Mouse (Mus musculus) embryonic facial prominence, embryonic 14.5 days (tissue): ENCODE data around the gene Zdhhc17. TPM values are rescaled to one million over a fixed set of nuclear protein-coding genes. Genes with fewer than 3 reads are reported as not detected.

Experiments
- ATAC-seq: fragments of 200-750 bp; cut with Nextera tagmentation; 2 replicates; pipeline ENCODE4 v1.8.0; 2017; ENCODE audit warnings: low read depth, moderate number of reproducible peaks, moderate TSS enrichment
- DNase-seq: peaks from one replicate; pipeline ENCODE4 v3.0.0-alpha.2; 2015; ENCODE audit warnings: low spot score
- H3K27ac ChIP-seq: fragments of 300-500 bp; sonication (generic); replicated peaks from 2 replicates; pipeline ENCODE4 v1.5.1; 2014; ENCODE audit warnings: low read depth, mild to moderate bottlenecking, low read length, moderate library complexity
- H3K27me3 ChIP-seq: fragments of 300-500 bp; sonication (generic); replicated peaks from 2 replicates; pipeline ENCODE4 v1.6.1; 2014; ENCODE audit warnings: low read length; ENCODE audit not compliant: control insufficient read depth, insufficient read depth
- H3K36me3 ChIP-seq: fragments of 300-500 bp; sonication (generic); 2 replicates; pipeline ENCODE4 v1.6.1; 2014; ENCODE audit warnings: low read length, mixed read lengths; ENCODE audit not compliant: control insufficient read depth, insufficient read depth
- H3K4me1 ChIP-seq: fragments of 300-500 bp; sonication (generic); 2 replicates; pipeline ENCODE4 v1.6.1; 2014; ENCODE audit warnings: antibody characterized with exemption, low read length; ENCODE audit not compliant: control insufficient read depth, insufficient read depth
- H3K4me2 ChIP-seq: fragments of 300-500 bp; sonication (generic); 2 replicates; pipeline ENCODE4 v1.6.1; 2014; ENCODE audit warnings: low read depth, mild to moderate bottlenecking, low read length, moderate library complexity, mixed read lengths
- H3K4me3 ChIP-seq: fragments of 300-500 bp; sonication (generic); 2 replicates; pipeline ENCODE4 v1.5.1; 2014; ENCODE audit warnings: low read depth, mild to moderate bottlenecking, low read length
- H3K9ac ChIP-seq: fragments of 300-500 bp; sonication (generic); 2 replicates; pipeline ENCODE4 v1.6.1; 2014; ENCODE audit warnings: low read depth, mild to moderate bottlenecking, low read length, moderate library complexity, mixed read lengths
- H3K9me3 ChIP-seq: fragments of 300-500 bp; sonication (generic); 2 replicates; pipeline ENCODE4 v1.6.1; 2016; ENCODE audit warnings: low read length; ENCODE audit not compliant: control insufficient read depth
- WGBS: fragments of 180-500 bp; shearing (Covaris S2); extraction: QIAGEN DNeasy Blood & Tissue Kit; methylation state at CpG from one replicate; pipeline ENCODE4 v1.1.7; 2014; 5-methylcytosine and 5-hydroxymethylcytosine counted together
- polyA plus RNA-seq: library from polyadenylated mRNA; unstranded; fragments of >200 nt; fragmentation: Nextera tagmentation; extraction: Ambion mirVana; gene quantifications from 2 replicates; pipeline ENCODE4 v1.2.1, GENCODE M21; 2014

Zdhhc17 gene
- polyA plus RNA-seq, 1 experiment from 2014 or later, result 21.8 TPM

DNA sequence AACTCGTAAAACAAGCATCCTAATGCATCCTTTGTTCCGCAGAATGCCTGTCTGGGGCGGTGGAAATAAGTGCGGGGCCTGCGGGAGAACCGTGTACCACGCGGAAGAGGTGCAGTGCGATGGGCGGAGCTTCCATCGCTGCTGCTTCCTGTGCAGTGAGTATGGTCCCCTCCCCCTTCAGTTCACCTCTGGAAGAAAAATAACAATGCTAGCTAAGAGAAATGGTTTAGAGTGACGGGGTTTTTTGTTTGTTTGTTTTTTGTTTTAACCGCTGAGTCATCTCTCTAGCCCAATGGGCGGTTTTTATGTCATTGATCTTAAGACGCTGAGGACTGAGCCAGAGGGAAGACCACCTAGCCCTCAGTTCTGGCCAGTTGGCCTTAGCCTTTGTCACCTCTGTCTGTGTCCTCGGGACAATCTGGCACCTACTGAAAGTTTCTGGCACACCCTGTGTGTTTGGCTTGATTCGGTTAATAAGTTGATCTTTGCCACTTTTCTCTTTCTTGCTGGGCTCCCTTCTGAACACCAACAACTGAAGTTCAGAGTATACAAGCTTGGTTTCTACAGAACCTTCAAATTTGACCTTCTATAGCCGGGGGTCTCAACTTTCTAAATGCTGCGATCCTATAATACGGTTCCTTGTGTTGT lies 77.9 kb downstream of the Zdhhc17 start:
- DNase-seq (peak; percentile 87), ATAC-seq (peak; percentile 75)
- Histone ChIP-seq H3K27ac (peak overlapping the region; percentile 58), H3K36me3 (peaks cover 7% of the 10 kb centered on the region; the same call in 1 of the 2 replicates), H3K4me1 (peaks cover 39% of the 10 kb centered on the region), H3K4me2 (peak overlapping the region; percentile 35), H3K9me3 (no peaks in the 10 kb centered on the region), H3K27me3 (no peaks in the 10 kb centered on the region), H3K4me3 (peak overlapping the region; percentile 11; the same call in 1 of the 2 replicates), H3K9ac (no peak overlapping the region; the same call in 1 of the 2 replicates)
- 57% methylated on average over 20 of the region's 20 CpGs for WGBS

DNA sequence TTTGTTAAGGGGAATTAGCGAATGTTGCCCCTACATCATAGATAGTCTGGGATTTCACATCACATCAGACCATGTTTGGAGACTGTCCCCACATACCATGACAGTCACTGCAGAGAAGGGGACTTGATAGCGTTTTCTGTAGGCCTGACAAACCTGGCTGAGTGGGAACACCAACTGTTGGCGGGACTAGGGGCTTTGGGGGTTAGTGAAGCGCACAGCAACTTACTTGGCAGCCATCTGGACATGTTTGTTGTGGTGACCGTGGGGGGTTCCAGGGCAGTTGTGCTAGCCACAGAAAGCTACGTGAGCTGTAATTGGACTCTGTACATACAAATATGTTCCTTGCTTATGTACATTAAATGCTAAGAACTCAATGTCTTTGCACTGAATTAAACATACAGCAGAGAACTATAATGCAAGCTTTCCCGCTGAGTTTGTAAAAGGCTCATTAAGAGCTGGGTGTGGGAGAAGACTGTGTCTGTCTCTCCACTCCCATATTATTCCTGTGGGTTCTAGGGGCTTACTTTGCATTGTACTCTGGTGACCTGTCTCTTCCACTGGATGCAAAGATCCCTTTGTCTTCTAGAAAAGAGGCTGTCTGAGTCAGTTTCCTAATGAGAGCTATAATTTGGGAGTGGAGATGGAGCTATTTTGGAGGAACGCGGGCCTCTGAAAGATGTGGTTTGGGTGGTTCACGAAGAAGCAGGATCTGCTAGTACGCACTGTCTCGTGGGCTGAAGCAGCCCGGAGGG lies 78.6 kb downstream of the Zdhhc17 start:
- Histone ChIP-seq H3K9ac (no peak overlapping the region; the same call in 1 of the 2 replicates), H3K4me2 (peak overlapping the region; percentile 35), H3K4me1 (peaks cover 46% of the 10 kb centered on the region), H3K36me3 (peaks cover 7% of the 10 kb centered on the region; the same call in 1 of the 2 replicates), H3K4me3 (peak overlapping the region; percentile 11; the same call in 1 of the 2 replicates), H3K9me3 (no peaks in the 10 kb centered on the region), H3K27me3 (no peaks in the 10 kb centered on the region), H3K27ac (peak overlapping the region; percentile 58)
- DNase-seq (peak; percentile 84), ATAC-seq (peak; percentile 58)
- WGBS, result 40% methylated on average over 13 of the region's 13 CpGs

DNA sequence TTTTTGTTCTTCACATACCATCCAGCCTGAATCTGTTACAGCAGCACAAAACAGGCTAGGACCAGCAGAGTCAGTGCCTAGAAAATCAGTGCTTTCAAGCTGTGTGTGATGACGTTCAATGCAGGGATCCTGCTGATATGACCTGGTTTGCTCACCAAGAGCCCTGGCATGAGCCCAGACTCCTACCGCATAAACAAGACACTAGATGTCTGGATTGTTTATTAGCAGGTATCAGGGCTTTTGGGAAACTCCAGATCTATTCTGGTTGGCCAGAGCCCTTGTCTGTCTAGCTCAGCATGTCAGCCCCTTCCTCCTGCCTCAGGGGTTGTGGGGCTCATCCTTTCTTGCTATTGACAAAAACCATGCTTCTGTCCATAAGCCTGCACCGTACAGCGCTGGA lies 80.2 kb downstream of the Zdhhc17 start:
- H3K4me3 ChIP-seq, result no peak overlapping the region
- no peaks in the 10 kb centered on the region; the same call in 1 of the 2 replicates for H3K36me3 ChIP-seq
- no peaks in the 10 kb centered on the region for H3K9me3 ChIP-seq
- DNase-seq (no peak), ATAC-seq (no peak)
- no peak overlapping the region for H3K9ac ChIP-seq
- H3K4me2 ChIP-seq, result no peak overlapping the region
- no peak overlapping the region for H3K27ac ChIP-seq
- peaks cover 53% of the 10 kb centered on the region for H3K4me1 ChIP-seq
- H3K27me3 ChIP-seq, result no peaks in the 10 kb centered on the region
- 47% methylated on average over 4 of the region's 4 CpGs for WGBS

DNA sequence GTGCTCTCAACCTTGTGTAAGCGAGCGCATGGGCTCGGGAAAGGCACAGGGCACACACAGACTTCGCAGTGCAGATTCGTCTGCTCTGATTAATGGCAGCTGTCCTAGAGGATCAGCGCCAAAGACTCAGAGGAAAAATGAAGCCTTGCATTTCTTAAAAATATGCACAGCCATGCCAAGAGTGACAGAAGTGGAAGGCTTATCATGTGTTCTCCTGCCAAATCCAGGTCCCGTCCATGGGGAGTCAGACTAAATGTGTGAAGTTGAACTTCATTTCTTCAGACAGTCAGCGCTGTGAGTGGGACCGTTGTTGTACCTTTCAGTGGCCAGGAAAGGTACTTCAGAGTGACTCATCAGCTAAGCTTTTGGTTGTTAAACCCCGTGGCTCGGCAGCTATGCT lies 82.4 kb downstream of the Zdhhc17 start:
- Histone ChIP-seq H3K27me3 (no peaks in the 10 kb centered on the region), H3K4me3 (no peak overlapping the region), H3K27ac (peak overlapping the region; percentile 75), H3K9me3 (no peaks in the 10 kb centered on the region), H3K9ac (no peak overlapping the region), H3K4me1 (peaks cover 63% of the 10 kb centered on the region), H3K4me2 (peak overlapping the region; percentile 31), H3K36me3 (no peaks in the 10 kb centered on the region)
- ATAC-seq, result peak; percentile 35
- DNase-seq, result peak; percentile 89
- 28% methylated on average over 11 of the region's 11 CpGs for WGBS

DNA sequence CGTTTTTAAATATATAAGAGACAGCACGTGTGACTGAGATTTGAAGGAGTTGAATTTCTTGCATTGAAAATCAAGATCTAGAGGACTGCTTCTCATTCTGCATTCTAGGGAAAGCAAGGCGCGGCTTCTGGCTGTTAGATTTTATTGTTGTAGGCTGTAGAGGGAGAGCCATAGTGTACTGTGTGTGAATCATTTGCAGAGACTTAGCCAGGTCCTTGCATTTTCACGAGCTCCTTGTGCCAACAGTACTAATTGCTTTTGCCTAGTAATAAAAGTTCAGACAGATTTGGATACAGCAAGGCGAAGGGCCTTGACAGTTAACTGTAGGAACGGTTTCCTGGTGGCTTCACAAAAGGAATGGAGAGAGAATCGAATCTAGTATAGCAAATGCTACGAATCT lies 87.3 kb downstream of the Zdhhc17 start:
- ATAC-seq (no peak), DNase-seq (no peak)
- H3K27me3 ChIP-seq, result no peaks in the 10 kb centered on the region
- H3K4me3 ChIP-seq, result peak overlapping the region; percentile 67
- H3K27ac ChIP-seq, result no peak overlapping the region
- H3K4me1 ChIP-seq, result peaks cover 52% of the 10 kb centered on the region
- no peaks in the 10 kb centered on the region for H3K9me3 ChIP-seq
- H3K36me3 ChIP-seq, result no peaks in the 10 kb centered on the region
- WGBS, result 65% methylated on average over 9 of the region's 9 CpGs
- peak overlapping the region; percentile 34; the same call in 1 of the 2 replicates for H3K9ac ChIP-seq
- H3K4me2 ChIP-seq, result peak overlapping the region; percentile 91

DNA sequence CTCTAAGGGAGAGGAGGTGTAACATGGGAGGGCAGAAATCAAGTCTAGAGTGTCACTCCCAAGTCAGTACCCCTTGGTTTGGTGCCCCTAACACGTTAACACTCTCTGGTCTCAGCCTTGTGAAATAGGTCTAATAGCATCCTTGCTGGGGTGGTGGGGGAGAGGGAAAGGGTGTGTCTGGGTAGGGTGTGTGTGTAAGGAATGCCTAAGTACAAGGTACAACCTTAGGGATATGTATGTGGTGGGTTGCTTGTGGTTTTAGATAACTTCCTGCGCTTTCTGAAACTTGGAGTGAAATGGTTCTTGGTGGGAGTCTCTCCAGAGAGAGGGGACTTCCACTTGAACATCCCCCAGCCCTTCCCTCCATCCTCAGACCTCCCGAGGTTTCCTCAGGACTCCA lies 88.0 kb downstream of the Zdhhc17 start:
- no peaks in the 10 kb centered on the region for H3K36me3 ChIP-seq
- no peak overlapping the region for H3K27ac ChIP-seq
- no peaks in the 10 kb centered on the region for H3K9me3 ChIP-seq
- WGBS, result 56% methylated on average over 3 of the region's 3 CpGs
- H3K4me3 ChIP-seq, result peak overlapping the region; percentile 67
- H3K27me3 ChIP-seq, result no peaks in the 10 kb centered on the region
- H3K9ac ChIP-seq, result no peak overlapping the region
- ATAC-seq (no peak), DNase-seq (no peak)
- peaks cover 48% of the 10 kb centered on the region for H3K4me1 ChIP-seq
- H3K4me2 ChIP-seq, result peak overlapping the region; percentile 91

DNA sequence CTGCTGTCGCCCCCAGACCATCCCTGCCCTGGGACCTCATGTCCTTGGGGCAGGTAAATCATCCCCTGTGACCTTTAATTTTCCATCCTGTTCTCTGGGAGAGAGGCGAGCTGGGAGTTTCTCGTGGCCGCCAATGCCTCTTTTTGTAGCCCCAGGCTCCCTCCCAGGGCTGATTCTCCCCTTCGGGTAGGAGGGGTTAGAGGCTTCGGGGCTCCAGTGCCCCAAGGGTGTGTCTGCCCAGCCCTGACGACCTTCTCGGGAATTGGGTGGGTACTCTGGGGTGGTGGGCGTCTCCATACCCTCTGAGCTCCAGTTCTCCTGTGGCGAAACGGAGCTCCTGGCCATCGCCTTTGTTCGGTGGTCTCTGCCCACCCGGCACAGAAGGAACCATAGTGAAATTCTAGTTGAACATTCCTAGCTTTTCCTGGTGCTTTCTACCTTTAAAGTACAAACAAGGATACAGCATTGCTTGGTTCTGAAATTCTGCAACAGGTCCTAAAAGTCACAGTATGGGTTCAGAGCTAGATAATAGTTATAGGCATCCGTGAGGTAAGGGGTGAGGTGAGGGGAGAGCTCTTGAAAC lies 89.5 kb downstream of the Zdhhc17 start:
- ATAC-seq (peak; percentile 23; the same call in 1 of the 2 replicates), DNase-seq (no peak)
- H3K4me2 ChIP-seq, result peak overlapping the region; percentile 91
- H3K4me3 ChIP-seq, result peak overlapping the region; percentile 67
- H3K9ac ChIP-seq, result peak overlapping the region; percentile 84
- WGBS, result 1% methylated on average over 15 of the region's 15 CpGs
- H3K9me3 ChIP-seq, result no peaks in the 10 kb centered on the region
- no peaks in the 10 kb centered on the region for H3K36me3 ChIP-seq
- no peaks in the 10 kb centered on the region for H3K27me3 ChIP-seq
- peak overlapping the region; percentile 95 for H3K27ac ChIP-seq
- H3K4me1 ChIP-seq, result peaks cover 38% of the 10 kb centered on the region

DNA sequence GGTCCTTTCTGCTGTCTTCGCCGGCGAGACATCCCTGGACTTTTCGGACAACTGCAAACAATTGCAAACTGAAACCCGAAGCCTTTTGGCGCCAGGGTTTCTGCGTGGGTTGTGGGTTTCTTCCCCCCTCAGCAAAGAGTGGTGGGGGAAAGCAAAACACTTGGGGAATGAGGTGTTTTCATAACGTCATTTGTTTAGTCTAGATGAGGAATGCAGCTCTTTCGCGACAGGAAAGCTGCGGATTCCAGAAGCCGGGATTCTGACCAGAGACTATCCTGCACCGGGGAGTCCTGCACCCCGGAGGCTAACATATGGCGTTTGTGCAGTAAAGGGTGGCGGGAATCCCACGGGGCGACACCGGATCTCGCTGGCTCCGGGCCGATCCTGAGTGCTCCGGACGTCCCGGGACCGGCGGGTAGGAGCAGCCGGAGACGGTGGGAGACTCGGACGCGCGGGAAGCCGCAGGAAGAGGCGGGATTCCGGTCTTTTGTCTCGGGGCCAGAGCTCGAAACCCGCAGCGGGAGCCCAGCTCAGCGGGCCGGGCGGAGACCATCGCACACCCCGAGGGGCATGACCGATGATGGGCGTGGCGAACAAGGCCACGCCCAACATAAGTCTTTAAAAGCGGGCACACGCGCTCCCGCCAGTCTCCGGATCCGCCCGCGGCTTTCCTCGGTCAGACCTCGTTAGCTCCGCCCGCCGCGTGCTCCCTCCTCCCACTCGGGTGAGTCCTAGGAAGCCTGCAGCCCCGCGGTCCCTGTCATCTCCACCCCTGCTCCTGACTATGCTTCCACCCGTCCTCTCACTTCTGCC lies 90.2 kb downstream of the Zdhhc17 start, which contains the start of gene Csrp2:
Gene Csrp2 (plus strand): TSS at position 259 of the 813 bp plus-strand sequence.
- H3K9me3 ChIP-seq, result no peaks in the 10 kb centered on the region
- ATAC-seq (peak; percentile 92), DNase-seq (peak; percentile 97)
- H3K4me3 ChIP-seq, result peak within 1 kb of the TSS; percentile 67
- H3K9ac ChIP-seq, result peak within 1 kb of the TSS; percentile 84
- peak within 1 kb of the TSS; percentile 91 for H3K4me2 ChIP-seq
- H3K36me3 ChIP-seq, result no peaks in the 10 kb centered on the region
- H3K27me3 ChIP-seq, result no peaks in the 10 kb centered on the region
- peaks cover 38% of the 10 kb centered on the region for H3K4me1 ChIP-seq
- WGBS, result under 1% methylated on average over 48 of the region's 67 CpGs
- H3K27ac ChIP-seq, result peak within 1 kb of the TSS; percentile 95
